Mouse (Mus musculus) spleen, adult 12 weeks (tissue): ENCODE results near the gene Ncoa4.
"Not testable (repeated sequence)": the region's sequence is repeated elsewhere in the genome, so short reads cannot be mapped to it uniquely, and the experiment has no call there.

Experiments used
- DNase-seq: peaks from one replicate; pipeline ENCODE4 v3.0.0; 2022; ENCODE audit warnings: low spot score

The Ncoa4 gene

DNA sequence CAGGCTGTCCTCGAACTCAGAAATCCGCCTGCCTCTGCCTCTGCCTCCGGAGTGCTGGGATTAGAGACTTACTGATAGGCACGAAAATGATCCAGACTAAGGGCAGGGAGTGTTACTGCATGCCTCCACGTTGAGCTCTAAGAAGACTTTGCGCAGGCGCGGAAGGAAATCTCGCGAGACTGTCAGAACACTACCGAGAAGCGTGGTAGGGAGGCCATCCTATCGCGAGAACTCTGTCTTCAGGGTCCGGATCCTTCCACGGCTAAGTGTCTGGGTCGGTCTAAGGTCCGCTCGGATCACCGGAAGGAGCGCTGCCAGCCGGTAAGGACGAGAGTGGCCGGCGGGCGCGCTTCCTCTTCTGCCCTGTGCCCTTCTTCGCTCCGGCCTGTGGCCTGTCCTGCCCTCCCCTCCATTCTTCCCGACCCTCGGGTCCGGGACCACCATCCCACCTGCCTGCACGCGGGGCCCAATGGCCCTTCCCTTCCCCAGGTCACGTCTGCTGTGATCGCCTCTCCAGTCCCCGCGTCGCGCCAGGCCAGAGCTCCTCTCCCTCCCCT lies at the start of gene Ncoa4:
TSS of gene Ncoa4 (plus strand) at position 176 of the 557 bp plus-strand sequence.
- DNase-seq = peak; percentile 94

DNA sequence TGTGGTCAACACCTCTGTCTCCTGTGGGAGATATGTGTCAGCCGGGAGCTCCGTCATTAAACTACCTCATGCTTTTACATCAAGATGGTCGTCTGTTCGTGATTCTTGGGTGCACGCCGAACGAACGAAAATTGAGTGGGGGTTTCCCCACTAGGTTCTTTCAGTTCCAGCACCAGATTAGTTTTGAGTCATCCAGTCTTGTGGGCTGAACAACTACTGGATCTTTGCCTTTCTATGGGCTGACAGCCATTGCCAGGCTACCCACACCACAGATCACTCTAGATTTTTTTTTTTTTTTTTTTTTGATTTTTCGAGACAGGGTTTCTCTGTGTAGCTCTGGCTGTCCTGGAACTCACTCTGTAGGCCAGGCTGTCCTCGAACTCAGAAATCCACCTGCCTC lies 47.5 kb upstream of the Ncoa4 start:
- DNase-seq = not testable (repeated sequence)

DNA sequence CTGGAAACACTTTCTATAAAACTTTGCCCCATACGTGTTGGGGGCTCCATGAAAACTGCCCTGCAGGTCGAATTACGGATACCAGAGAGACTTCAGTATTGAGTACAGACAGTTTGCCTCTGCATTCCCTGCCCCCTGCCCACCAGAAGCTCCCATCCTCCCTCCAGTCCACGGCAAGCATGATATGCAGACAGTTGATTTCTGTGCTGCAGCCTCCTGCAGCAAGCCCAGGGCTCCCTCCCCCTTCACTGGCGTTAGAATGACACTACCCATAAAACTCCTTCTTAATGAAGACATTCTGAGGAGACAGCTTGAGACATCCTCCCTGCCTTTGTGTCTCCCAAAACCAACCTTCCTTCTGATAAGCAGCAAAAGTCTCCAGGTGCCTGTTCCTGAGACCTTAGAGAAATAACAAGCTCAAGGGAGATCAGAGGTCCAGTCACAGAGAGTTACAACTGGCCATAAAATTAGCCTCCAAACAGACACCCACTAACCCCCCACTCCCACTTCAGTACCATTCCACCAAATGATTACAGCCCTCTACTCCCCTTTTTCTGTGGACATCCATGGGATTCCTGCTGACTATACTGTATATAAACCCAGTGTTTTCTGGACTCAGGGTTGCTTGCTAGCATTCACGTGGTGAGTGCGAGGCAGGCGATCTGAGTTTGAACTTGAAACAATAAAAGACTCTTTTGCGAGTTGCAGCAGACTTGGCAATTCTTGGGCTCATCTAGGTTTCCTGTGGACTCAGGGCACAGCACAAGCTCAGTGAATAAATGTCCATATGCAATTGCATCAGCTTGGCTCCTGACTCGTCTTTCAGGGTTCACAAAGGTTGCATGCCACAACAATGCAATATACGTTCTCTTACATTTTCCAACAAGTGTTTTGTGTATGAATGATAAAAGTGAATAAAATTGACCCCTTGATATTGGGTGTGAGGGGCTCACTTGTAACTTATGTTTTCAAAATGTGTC lies 38.4 kb upstream of the Ncoa4 start:
- no peak for DNase-seq

- DNase-seq = peak; percentile 26
These were observed 37.7 kb upstream of the Ncoa4 start for GRCm38 (mm10) chr14:32121920-32122315.

GRCm38 (mm10) chr14:32124261-32124660 lies 35.4 kb upstream of the Ncoa4 start:
- DNase-seq = no peak

DNA sequence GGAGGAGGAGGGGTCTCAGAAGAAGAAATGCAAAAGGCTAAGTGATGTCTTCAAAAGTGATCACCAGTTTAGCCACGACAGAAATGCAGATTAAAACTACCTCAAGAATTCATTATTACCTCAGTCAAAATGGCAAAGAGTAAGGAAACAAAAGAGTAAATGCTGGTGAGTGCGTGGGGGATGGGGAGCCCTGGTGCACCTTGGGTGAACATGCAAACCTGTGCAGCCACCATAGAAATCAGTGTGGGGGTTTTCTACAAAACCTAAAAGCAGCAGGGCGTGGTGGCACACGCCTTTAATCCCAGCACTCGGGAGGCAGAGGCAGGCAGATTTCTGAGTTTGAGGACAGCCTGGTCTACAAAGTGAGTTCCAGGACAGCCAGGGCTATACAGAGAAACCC lies 34.4 kb upstream of the Ncoa4 start:
- not testable (repeated sequence) for DNase-seq

GRCm38 (mm10) chr14:32128409-32128808 lies 31.3 kb upstream of the Ncoa4 start:
- DNase-seq = no peak

GRCm38 (mm10) chr14:32131836-32132235 lies 27.8 kb upstream of the Ncoa4 start:
- DNase-seq = no peak

GRCm38 (mm10) chr14:32134293-32134692 lies 25.4 kb upstream of the Ncoa4 start:
- no peak for DNase-seq

DNA sequence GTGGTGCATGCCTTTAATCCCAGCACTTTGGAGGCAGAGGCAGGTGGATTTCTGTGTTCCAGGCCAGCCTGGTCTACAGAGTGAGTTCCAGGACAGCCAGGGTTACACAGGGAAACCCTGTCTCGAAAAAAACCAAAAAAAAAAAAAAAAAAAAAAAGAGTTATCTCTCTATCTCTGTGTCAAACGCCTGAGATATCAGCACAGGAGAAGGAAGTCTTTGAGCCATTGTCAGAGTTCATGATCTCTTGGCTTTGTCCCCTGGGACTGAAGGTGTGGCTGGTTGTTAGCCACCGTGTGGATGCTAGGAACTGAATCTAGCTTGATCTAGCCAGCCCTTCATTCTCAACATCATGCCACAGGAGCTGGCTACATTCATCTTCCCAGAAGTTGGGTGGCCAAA lies 23.2 kb upstream of the Ncoa4 start:
- DNase-seq = not testable (repeated sequence)

DNA sequence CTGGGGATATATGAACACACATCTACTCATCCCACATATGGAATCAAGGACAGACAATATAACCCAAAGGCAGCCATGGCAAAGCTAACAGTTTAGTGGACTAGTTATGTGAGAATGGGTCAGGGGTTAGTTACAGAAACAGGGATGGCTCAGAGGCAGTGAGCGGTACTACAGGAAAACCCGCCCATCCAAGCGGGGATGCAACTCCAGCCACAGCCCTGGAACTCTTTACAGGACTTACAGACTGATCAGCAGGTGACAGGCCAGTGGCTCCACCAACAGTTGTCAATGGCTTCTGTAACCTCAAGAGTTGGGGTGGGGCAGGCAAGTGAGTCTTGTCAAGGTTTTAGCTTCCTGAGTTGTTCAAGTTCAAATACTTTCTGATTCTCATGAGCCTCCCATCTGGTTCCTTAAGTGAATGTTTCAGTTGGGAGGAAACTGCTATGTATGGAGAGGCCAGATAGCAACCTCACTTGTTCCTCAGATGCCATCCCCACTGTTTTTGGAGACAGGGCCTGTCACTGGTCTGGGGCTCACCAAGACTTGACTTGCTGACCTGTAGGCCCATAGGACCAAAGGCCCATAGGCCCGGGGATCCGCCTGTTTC lies 19.2 kb upstream of the Ncoa4 start:
- no peak for DNase-seq

DNA sequence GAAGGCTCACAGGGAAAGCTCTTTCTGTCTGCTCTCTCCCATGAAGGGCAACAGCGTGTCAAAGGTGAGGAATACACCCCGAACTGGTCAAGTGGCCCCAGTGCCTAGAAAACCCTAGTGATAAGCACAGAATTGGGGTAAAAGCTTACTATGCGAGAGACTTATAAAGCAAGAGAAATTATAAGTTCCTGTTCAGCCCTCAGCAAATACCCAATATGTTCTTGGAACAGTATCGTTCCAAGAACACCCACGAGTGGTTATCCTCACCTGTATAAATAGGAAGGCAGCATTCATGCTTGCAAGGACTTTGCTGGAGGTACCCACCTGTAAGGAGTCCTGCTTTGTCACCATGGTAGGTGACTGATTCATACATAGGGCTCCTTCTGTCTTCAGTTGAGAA lies 17.9 kb upstream of the Ncoa4 start, which contains the start of gene Msmb:
TSS of gene Msmb (plus strand) at position 301 of the 400 bp plus-strand sequence.
- DNase-seq = no peak

- DNase-seq = no peak
These were observed 14.9 kb upstream of the Ncoa4 start for GRCm38 (mm10) chr14:32144734-32145133.

- no peak for DNase-seq
These were observed 14.3 kb upstream of the Ncoa4 start for GRCm38 (mm10) chr14:32145401-32145800.

- peak; percentile 60 for DNase-seq
These were observed 13.7 kb upstream of the Ncoa4 start for GRCm38 (mm10) chr14:32145809-32146511.

DNA sequence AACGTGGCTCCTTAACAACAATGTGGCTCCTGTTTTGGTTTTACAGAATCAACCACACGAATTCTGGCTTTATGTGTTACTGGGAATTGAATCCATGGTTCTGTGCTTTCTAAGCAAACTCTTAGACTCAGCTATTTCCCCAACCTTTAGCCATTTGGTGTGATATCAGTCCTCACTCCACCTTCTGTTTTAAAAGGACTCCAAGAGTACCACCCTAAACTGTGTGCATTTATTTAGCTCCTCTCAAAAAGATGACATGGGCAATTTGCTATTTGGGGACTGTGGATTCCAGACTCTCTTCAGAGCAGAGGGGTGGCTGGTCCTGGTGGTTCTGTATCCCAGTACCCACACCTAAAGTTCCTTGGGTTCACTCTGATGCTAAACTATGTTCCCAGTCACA lies 13.1 kb upstream of the Ncoa4 start:
- DNase-seq = no peak

DNA sequence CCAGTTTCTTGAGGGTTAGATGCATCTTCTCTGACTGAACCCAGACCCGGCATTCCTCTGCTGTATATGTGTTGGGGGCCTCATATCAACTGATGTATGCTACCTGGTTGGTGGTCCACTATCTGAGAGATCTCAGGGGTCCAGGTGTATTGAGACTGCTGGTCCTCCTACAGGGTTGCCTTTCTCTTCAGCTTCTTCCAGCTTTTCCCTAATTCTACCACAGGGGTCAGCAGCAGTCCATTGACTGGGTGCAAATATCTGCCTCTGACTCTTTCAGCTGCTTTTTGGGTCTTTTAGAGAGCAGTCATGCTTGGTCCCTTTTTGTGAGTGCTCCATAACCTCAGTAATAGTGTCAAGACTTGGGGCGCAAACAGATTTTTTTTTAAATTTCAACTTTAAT lies 8.8 kb upstream of the Ncoa4 start:
- DNase-seq = no peak

DNA sequence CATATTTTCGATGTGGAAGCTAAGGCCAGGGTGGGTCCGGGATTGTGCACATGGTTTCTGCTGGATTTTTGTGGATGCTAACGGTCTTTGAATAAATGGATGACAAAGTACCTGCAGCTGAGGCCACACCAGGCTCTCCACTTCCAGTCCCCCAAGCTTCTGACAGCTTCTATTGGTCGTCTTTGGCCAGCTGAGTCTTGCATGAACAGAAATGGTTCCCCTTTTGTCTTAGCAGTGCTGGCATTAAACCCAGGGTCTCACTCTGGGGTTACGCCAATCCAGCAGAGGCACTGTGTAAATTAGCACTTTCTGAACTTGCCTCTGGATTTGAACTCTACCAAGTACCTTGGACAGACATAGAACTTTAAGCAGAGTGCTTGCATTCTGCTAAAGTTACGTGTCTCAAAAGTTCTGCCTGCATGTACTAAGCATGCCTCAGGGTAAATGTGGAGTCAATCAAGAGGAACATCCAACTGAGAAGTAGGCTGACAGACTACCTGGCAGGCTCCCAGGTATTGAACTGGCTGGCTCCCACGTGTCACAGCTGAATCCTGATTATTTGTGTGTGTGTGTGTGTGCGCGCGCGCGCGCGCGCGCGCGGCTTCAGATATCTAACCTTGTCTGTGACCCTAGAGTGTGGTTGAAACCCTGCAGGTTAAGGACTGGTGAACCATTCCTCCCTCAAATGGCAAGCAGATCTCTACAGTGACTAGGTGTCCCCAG lies 7.3 kb upstream of the Ncoa4 start:
- DNase-seq = no peak

DNA sequence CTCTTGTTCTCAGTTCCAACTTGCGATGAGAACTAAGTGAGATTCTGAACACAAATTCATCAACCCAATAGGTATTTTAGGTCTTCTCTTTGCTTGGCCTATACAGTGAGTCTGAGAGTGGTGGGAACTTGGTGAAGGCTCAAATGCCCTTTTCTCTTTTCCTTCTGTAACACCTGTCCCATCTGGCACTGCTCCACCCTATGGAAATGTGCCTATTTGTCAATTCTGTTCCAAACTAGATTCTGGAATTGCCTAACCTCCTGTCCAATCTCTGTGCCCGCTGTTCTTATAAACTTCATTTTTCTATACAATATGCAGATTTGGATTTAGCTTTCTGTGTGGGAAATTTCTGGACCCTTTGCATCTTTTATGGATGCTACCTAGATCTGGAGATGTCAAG lies 6.5 kb upstream of the Ncoa4 start:
- no peak for DNase-seq

DNA sequence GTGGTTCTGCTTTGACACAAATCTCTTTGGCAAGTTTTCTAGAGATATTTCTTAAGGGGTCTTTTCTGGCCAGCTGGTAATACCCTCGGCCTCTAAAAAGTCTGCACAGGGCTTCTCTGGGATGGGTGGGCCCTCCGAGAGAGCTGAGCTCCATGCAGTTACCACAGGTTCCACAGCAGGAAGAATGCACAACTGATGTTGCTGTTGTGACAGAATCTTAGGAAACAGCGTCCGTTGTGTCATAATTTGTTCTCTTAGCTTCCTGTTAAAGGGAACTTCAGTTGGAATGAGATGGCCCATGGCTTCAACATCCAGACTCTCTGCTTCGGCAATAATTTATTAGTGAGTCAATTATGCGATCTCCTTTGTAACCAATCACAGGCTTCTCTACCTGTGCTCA lies 4.9 kb upstream of the Ncoa4 start:
- DNase-seq = no peak

DNA sequence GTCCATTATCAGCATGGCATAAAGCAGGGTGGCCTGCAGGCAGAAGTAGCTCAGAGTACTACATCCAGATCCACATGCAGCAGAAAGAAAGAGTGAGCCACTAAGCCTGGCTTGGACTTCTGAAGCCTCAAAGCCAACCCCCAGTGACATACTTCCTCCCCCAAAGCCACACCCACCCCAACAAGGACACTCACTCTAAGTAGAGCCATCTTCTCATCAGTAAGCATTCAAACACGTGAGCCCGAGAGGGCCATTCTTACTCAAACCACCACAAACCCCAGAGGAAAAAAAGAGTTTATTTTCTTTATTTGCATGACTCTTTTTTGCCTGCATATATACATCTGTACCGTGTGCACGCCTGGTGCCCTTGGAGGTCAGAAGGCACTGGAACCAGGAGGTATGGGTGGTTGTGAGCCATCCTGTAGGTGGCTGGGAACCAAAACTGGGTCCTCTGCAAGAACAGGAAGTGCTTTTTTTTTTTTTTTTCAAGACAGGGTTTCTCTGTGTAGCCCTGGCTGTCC lies 455 bp upstream of the Ncoa4 start:
- no peak for DNase-seq
